Mouse (Mus musculus) lung, embryonic 16.5 days (tissue): ENCODE measurements around the gene Dvl3. TPM values are rescaled to one million over a fixed set of nuclear protein-coding genes. Genes with fewer than 3 reads are reported as not detected.

Experiments
- ATAC-seq: fragments of 200-750 bp; cut with Nextera tagmentation; 2 replicates; pipeline ENCODE4 v1.8.0; 2017; ENCODE audit warnings: low read depth, mild to moderate bottlenecking, moderate library complexity
- H3K27ac ChIP-seq: fragments of 300-500 bp; sonication (generic); 2 replicates; pipeline ENCODE4 v1.5.1; 2014; ENCODE audit warnings: mild to moderate bottlenecking, control low read depth, low read length
- H3K27me3 ChIP-seq: fragments of 300-500 bp; sonication (generic); 2 replicates; pipeline ENCODE4 v1.6.1; 2014; ENCODE audit warnings: low read depth, low read length, mixed read lengths; ENCODE audit not compliant: control insufficient read depth, insufficient read depth
- H3K36me3 ChIP-seq: fragments of 300-500 bp; sonication (generic); 2 replicates; pipeline ENCODE4 v1.6.1; 2014; ENCODE audit warnings: low read length; ENCODE audit not compliant: control insufficient read depth, insufficient read depth
- H3K4me1 ChIP-seq: fragments of 300-500 bp; sonication (generic); replicated peaks from 2 replicates; pipeline ENCODE4 v1.6.1; 2014; ENCODE audit warnings: low read length, mixed read lengths; ENCODE audit not compliant: control insufficient read depth, insufficient read depth
- H3K4me2 ChIP-seq: fragments of 300-500 bp; sonication (generic); 2 replicates; pipeline ENCODE4 v1.6.1; 2014; ENCODE audit warnings: low read depth, low read length, control low read depth
- H3K4me3 ChIP-seq: fragments of 300-500 bp; sonication (generic); 2 replicates; pipeline ENCODE4 v1.5.1; 2014; ENCODE audit warnings: mild to moderate bottlenecking, low read length, control low read depth
- H3K9ac ChIP-seq: fragments of 300-500 bp; sonication (generic); 2 replicates; pipeline ENCODE4 v1.6.1; 2014; ENCODE audit warnings: low read length, control low read depth
- H3K9me3 ChIP-seq: fragments of 300-500 bp; sonication (generic); 2 replicates; pipeline ENCODE4 v1.6.1; 2016; ENCODE audit warnings: low read length; ENCODE audit not compliant: control insufficient read depth
- WGBS: fragments of 180-500 bp; shearing (Covaris S2); extraction: QIAGEN DNeasy Blood & Tissue Kit; methylation state at CpG from one replicate; pipeline ENCODE4 v1.1.7; 2014; 5-methylcytosine and 5-hydroxymethylcytosine counted together
- polyA plus RNA-seq: library from polyadenylated mRNA; unstranded; fragments of >200 nt; fragmentation: Nextera tagmentation; extraction: Ambion mirVana; gene quantifications from 2 replicates; pipeline ENCODE4 v1.2.1, GENCODE M21; 2015

Gene Dvl3
- polyA plus RNA-seq, 1 experiment from 2014 or later = 19.9 TPM

DNA sequence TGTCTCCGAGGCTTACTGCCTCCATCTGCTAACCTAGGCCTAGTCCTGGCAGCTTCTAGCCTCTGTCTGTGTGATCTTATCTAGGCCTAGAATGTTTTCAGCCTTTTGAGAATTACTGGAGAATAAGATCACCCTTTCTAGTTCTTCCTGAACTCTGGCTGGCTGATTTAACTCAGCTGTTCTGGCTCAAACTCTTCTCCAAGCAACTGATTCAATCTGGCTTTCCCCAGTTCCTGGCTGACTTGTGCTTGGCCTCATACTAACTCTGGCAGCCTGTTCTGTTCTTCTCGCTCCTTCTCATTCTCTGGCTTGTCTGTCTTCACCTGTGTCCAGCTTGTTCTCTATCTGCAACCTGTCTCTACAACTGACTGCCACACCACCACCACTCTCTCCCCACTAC lies 25.5 kb upstream of the Dvl3 start:
- 73% methylated on average over 2 of the region's 2 CpGs for WGBS
- H3K4me3 ChIP-seq = no peak overlapping the region
- H3K27ac ChIP-seq = no peak overlapping the region
- no peak overlapping the region for H3K4me2 ChIP-seq
- no peaks in the 10 kb centered on the region for H3K4me1 ChIP-seq
- no peaks in the 10 kb centered on the region for H3K27me3 ChIP-seq
- H3K9me3 ChIP-seq = no peaks in the 10 kb centered on the region
- H3K9ac ChIP-seq = no peak overlapping the region
- ATAC-seq = no peak
- no peaks in the 10 kb centered on the region for H3K36me3 ChIP-seq

GRCm38 (mm10) chr16:20493452-20493851 lies 23.3 kb upstream of the Dvl3 start:
- no peak overlapping the region for H3K9ac ChIP-seq
- no peaks in the 10 kb centered on the region for H3K36me3 ChIP-seq
- no peak overlapping the region for H3K27ac ChIP-seq
- no peaks in the 10 kb centered on the region for H3K9me3 ChIP-seq
- no peak for ATAC-seq
- H3K4me2 ChIP-seq = no peak overlapping the region
- 71% methylated on average over 2 of the region's 2 CpGs for WGBS
- no peak overlapping the region for H3K4me3 ChIP-seq
- no peaks in the 10 kb centered on the region for H3K27me3 ChIP-seq
- H3K4me1 ChIP-seq = peaks cover 3% of the 10 kb centered on the region; the same call in 1 of the 2 replicates

GRCm38 (mm10) chr16:20496671-20497600 lies 19.8 kb upstream of the Dvl3 start:
- ATAC-seq = peak; percentile 39
- Histone ChIP-seq H3K9me3 (no peaks in the 10 kb centered on the region), H3K4me2 (peak overlapping the region; percentile 78), H3K27ac (peak overlapping the region; percentile 45), H3K9ac (peak overlapping the region; percentile 53), H3K4me1 (peaks cover 11% of the 10 kb centered on the region), H3K4me3 (peak overlapping the region; percentile 49), H3K27me3 (no peaks in the 10 kb centered on the region), H3K36me3 (peaks cover 10% of the 10 kb centered on the region)
- 17% methylated on average over 25 of the region's 25 CpGs for WGBS

DNA sequence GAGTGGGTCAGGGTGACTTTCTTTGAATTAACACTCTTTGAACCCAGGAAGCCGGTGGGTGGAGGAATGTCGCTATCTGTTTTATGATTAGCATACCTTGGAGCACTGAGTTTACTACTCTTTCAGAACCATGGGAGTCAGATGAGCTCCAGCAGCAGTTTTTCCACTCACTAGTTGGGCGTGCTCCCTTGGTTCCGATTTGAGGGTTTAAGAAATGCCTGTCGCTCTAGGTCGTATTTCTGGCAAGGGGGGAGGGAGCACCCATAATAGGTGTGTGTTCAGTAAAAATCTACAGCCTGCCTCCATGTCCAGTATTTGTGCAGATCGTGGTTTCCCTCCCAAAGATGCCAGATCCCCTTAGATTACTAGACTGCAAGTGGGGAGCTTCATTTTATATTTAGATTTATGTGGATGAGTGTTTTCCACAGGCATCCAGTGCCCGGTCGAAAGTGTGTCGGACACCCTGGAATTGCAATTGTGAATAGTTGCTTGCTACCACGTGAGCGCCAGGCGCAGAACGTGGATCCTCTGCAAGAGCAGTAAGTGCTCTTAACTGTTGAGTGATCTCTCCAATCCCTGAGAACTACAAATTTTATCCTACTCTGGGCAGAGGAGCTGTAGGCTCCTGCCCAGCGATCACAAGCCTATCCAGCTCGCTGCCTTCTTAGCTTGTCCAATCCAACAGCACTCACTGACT lies 18.7 kb upstream of the Dvl3 start:
- H3K9ac ChIP-seq = peak overlapping the region; percentile 92
- H3K9me3 ChIP-seq = no peaks in the 10 kb centered on the region
- peaks cover 11% of the 10 kb centered on the region for H3K4me1 ChIP-seq
- H3K4me2 ChIP-seq = peak overlapping the region; percentile 90
- peaks cover 22% of the 10 kb centered on the region for H3K36me3 ChIP-seq
- H3K27ac ChIP-seq = peak overlapping the region; percentile 69
- ATAC-seq = peak; percentile 74
- H3K27me3 ChIP-seq = no peaks in the 10 kb centered on the region
- WGBS = 6% methylated on average over 16 of the region's 16 CpGs
- peak overlapping the region; percentile 84 for H3K4me3 ChIP-seq

GRCm38 (mm10) chr16:20498677-20499475 lies 17.9 kb upstream of the Dvl3 start, which contains the start of gene Eif2b5:
Eif2b5 (plus strand) TSS chr16:20498817.
- H3K4me1 ChIP-seq = peaks cover 11% of the 10 kb centered on the region
- peak within 1 kb of the TSS; percentile 84 for H3K4me3 ChIP-seq
- peaks cover 29% of the 10 kb centered on the region for H3K36me3 ChIP-seq
- no peaks in the 10 kb centered on the region for H3K27me3 ChIP-seq
- ATAC-seq = peak; percentile 97
- WGBS = under 1% methylated on average over 47 of the region's 49 CpGs
- H3K4me2 ChIP-seq = peak within 1 kb of the TSS; percentile 90
- H3K27ac ChIP-seq = peak within 1 kb of the TSS; percentile 73
- H3K9me3 ChIP-seq = no peaks in the 10 kb centered on the region
- peak within 1 kb of the TSS; percentile 92 for H3K9ac ChIP-seq

DNA sequence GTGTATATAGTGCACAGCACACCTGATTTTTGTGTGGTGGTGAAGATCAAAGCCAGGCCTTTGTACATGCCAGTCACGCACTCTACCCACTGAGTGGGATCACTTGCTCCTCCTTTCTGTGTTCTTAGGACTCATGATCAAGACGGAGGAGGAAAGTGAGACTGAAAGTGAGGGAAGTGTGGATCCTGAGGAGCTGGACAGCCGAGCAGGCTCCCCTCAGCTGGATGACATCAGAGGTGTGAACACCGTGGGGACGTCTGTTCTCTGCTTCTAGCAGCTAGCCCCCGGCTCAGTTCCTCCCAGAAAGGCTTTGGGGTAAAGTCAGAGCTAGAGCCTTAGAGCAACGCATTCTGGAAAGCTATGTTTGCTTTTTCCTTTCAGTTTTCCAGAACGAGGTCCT lies 10.8 kb upstream of the Dvl3 start:
- Histone ChIP-seq H3K4me2 (no peak overlapping the region), H3K36me3 (peaks cover 89% of the 10 kb centered on the region), H3K27ac (no peak overlapping the region), H3K9ac (no peak overlapping the region), H3K9me3 (no peaks in the 10 kb centered on the region), H3K27me3 (no peaks in the 10 kb centered on the region), H3K4me1 (no peaks in the 10 kb centered on the region), H3K4me3 (no peak overlapping the region)
- no peak for ATAC-seq
- 79% methylated on average over 8 of the region's 8 CpGs for WGBS

DNA sequence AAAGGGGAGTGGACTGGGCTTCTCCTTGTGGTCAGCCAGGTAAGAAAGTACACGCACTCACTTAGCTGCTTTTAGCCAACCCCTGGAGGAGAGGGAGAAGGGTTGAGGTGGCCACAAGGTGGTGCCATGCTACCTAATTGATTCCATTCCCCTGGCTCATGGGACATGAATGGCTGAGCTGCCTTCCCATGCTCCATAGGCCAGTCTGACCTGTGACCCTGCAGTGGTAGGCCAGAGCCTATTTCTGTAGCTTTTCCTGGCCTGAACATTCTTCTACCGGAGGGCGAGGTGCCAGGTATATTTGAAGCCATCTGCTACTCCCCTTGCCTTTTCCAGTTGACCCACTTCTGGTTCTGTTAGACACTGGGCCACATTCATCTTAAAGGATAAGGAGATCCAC lies 7.4 kb upstream of the Dvl3 start:
- Histone ChIP-seq H3K4me2 (no peak overlapping the region), H3K27me3 (no peaks in the 10 kb centered on the region), H3K9ac (no peak overlapping the region), H3K4me1 (no peaks in the 10 kb centered on the region), H3K9me3 (no peaks in the 10 kb centered on the region), H3K36me3 (peaks cover 62% of the 10 kb centered on the region), H3K27ac (no peak overlapping the region), H3K4me3 (no peak overlapping the region)
- ATAC-seq = 0 out of 2 replicates have a peak, but pooled peaks have one; percentile 38
- WGBS = 74% methylated on average over 3 of the region's 3 CpGs

GRCm38 (mm10) chr16:20511277-20511847 lies 5.4 kb upstream of the Dvl3 start:
- Histone ChIP-seq H3K36me3 (peaks cover 47% of the 10 kb centered on the region), H3K27ac (no peak overlapping the region), H3K4me1 (no peaks in the 10 kb centered on the region), H3K4me3 (no peak overlapping the region), H3K4me2 (no peak overlapping the region), H3K9ac (no peak overlapping the region), H3K9me3 (no peaks in the 10 kb centered on the region), H3K27me3 (no peaks in the 10 kb centered on the region)
- WGBS = 87% methylated on average over 7 of the region's 7 CpGs
- ATAC-seq = no peak
